Mouse (Mus musculus) adipocyte (in vitro differentiated cells): ENCODE data around the gene 3100002H09Rik.

Source experiments
- DNase-seq: peaks from one replicate; pipeline ENCODE4 v3.0.0-alpha.2; 2016; ENCODE audit warnings: low spot score

The 3100002H09Rik gene

DNA sequence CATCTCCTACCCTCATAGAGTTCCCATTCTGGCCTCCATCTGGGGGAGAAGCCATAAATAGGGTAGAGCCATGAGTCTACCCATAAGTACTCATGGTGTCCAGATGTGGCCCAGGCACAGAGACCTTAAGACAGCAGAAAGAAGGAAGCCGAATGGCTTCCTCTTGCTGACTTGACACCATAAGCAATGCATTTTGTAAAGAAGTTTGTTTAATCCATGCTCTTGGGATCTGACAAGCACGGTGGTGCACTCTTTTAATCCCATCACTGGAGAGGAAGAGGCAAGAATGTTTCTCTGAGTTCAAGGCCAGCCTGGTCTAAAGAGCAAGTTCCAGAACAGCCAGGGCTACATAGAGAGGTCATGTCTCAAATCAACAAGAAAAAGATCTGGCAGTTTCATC is at the start of gene 3100002H09Rik:
TSS of gene 3100002H09Rik (minus strand) at position 101 of the 400 bp plus-strand sequence.
- no peak for DNase-seq

DNA sequence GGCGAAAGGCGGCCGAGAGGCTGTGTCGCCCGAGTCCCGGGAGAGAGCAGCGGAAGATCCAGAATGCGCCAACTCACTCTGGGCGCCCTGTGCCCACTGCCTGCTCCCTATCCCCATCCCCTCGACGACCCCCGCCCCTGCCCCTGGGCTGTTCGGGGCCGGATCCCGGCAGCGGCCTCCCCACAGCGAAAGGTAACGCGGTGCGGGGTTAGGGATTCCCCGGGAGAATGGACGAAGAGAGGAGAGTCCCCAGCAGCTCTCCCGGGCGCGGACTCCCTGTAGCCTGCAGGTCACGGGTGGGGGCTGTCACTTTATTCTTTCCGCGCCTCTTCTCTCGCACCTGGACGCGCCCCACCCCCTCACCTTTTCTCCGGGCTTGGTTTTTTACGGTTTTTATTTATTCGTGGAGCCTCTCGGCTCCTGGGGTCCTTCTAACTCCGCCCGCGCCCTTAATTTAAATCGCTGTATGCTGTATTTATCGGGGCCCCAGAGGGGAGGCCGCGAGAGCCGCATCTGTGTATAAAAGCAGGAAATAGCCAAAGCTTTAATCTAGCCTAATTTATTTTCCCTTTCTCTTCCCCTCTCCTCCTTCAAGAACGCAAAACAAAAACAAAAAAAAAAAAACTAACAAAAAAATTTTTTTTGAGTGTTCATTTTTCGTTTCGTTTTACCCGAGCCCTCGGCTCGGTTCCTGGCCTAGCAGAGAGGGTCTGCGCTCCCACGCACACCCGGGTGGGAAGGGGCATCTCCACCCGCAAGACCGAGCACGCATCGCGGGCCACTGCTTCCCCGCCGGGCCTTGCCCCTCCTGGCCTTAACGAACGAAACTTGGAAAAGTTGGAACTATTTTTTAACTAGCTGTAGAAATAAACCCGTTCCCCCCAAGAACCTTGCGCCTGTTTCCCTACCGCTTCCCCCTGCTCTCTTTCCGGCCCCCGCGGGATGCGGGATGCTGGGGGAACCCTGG is 48.9 kb upstream of the 3100002H09Rik start:
- no peak for DNase-seq

DNA sequence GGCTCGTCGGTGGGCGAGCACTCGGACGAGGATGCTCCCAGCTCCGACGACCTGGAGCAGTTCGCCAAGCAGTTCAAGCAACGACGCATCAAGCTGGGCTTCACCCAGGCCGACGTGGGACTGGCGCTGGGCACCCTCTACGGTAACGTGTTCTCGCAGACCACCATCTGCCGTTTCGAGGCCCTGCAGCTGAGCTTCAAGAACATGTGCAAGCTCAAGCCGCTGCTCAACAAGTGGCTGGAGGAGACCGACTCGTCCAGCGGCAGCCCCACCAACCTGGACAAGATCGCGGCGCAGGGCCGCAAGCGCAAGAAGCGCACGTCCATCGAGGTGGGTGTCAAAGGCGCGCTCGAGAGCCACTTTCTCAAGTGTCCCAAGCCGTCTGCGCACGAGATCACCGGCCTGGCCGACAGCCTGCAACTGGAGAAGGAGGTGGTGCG is 47.8 kb upstream of the 3100002H09Rik start:
- DNase-seq, result no peak

DNA sequence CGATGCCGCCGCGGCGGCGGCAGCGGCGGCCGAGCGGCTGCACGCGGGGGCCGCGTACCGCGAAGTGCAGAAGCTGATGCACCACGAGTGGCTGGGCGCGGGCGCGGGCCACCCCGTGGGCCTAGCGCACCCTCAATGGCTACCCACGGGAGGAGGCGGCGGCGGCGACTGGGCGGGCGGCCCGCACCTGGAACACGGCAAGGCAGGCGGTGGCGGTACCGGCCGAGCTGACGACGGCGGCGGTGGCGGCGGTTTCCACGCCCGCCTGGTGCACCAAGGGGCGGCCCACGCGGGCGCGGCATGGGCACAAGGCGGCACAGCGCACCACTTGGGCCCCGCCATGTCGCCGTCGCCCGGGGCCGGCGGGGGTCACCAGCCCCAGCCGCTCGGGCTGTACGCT is 47.2 kb upstream of the 3100002H09Rik start:
- DNase-seq, result no peak

DNA sequence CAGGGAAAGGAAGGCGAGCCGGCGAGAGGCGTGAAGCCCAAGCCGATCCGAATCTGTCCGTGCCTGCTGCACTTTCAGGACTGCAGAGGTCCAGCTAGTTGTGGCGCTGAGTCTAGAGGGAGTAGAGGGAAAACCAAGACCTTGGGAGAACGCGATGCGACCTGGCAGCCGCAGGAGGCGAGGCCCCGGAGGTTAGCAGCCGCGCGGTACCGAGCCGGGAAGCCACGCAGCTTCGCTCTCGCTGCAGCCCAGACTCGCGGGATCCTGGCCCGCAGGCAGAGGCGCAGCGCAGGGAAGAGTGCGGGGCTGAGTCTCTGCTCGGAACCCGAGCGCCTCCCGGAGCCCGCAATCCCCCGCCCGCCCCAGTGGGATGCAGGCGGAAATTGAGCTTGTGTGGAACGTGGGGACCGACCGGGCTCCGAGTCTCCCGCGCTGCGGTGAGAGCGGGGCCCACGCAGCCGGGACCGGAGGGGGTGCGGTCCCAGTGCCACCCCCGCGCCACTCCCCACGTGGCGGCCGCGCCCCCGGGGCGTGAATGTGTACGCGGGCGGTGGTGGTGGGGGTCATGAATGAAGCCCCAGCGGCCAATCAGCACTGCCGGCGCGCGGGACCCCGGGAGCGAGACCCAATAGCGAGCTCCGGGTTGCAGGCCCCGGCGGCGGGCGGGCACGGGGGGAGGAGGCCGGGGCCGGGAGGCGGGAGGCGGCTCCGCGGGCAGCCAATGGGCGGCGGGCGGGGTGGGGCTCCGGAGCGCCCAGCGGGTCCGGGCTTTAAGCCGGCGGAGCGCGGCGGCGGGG is 46.4 kb upstream of the 3100002H09Rik start:
- DNase-seq, result no peak

DNA sequence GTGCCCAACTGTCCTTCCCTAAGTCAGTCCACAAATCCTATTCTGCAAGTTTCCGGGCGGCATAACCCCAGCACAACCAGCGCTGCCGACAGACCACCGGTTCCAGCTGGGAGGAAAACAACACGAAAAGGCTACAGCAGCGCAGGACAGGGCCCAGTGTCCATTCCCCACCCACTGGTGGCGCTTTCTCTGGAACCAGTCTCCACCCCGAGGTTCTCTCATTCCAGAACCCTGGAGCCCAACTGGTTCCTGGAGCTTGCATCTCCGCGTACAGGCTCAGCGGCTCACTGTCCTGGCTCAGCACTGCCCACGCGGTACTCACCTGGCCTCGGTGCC is 45.9 kb upstream of the 3100002H09Rik start, which contains the start of gene Pou3f1:
TSS of gene Pou3f1 (plus strand) at position 290 of the 336 bp plus-strand sequence.
- DNase-seq, result no peak

DNA sequence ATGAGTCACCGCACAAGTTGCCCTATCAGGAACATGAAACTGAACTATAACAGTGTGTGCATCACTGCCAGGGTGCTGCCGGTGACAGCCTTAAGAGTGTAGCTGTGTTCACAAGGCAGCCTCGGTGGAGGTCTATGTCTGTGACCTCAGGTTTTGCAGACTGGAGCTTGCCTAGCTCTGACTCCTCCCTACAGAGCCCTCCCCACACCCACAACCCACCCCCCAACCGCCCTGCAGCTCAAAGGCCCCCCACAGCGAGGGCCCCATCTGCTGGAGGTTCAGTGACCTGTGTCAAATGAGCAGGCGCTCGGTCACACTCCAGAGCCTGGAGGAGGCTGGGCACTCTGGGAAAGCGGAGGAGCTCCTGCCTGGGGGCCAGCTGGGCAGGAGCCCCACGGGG is 42.3 kb upstream of the 3100002H09Rik start:
- DNase-seq, result no peak

DNA sequence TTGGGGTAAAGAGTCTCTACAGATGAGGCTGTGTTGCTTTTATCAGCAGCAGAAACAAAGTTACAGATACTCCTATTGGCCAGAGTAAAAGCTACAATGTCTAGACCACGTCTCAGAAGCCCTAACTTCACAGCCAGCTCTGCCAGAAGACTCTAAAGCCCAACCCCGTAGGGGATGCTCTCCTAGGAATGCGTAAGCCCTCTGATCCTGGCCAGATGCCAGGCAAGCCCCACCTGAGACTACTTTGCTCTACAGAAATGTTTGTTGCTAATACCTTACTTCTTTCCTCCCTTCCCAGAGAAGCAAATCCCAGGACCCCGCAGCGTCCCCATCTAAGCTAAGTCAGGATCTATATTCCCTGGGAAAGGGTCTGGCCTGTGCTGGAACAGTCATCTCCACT is 37.3 kb upstream of the 3100002H09Rik start:
- DNase-seq, result no peak

DNA sequence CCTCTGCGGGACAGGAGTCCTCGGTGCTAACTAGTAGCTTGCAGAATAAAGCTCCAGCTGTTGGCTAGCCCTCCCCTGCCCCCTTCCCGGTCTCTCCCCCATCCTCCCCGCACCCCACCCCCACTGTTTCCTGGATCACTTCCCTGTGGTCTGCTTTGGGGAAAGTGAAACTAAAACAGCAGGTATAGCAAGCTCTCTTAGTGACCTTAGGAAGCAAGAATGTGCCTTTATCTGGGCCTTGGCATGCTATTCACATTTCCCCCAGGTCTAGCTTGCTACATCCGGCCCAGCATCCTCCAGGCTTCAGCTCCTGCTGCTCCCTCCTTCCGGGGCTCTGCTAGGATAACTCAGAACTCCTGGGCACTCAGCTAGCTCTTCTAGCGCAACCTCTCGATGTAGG is 36.0 kb upstream of the 3100002H09Rik start:
- no peak for DNase-seq

DNA sequence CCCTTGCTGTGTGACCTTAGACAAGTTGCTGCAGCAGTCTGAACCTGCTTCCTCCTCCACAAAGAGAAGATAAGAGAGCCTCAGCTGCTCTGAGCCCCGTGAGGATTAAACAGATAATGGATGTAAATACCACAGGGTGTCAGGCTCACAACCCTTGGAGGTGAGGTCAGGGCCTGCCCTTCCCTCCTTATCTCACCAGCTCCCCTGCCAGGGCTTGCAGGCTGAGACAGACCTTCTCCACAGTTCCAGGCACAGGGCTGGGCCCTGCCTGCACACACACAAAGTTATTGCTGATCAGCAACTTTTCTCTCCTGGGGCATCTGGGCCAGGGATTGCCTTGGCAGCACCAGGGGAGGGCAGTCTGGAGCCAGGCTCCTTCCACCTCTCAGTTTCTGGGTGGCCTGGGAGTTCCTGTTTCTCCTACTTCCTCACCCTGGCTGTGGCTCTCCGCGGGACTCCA is 34.4 kb upstream of the 3100002H09Rik start:
- DNase-seq, result peak; percentile 16

DNA sequence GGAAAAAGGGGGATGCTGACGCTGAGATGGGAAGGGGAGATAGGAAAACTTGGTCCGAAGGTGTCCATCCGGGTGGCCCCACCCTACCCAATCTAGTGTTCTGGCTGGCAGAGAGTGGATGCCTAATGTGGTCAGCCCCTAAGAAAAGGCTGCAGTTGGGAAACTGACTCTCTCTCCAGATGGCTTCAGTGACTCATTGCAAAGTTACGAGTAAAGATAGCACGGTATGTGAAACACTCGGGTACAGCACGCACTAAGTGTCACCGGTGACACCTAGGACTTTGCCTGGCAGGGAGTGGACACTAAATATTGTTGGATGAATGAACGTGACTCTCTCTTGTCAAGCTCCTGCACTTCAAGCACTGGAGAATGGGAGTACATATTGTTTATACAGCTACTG is 33.3 kb upstream of the 3100002H09Rik start:
- DNase-seq, result no peak

DNA sequence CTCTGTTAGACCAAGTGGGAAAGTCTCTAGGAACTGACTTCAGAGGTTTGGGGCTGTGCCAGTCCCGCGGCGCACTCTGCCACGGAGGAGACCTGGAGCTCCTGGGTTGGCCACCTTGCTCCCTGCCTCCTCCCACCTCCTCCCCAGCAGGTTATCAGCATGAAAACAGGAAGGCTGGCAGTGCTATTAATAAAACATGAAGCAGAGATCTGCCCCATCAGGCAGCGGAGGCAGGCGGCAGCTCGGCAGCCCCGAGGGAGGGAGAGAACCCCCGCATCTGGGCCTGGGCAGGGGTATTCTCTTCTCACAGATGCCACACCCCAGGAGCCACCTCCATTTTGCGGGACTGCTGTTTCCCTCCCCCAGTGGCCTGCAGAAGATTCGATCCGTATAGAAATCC is 29.1 kb upstream of the 3100002H09Rik start:
- DNase-seq, result no peak

DNA sequence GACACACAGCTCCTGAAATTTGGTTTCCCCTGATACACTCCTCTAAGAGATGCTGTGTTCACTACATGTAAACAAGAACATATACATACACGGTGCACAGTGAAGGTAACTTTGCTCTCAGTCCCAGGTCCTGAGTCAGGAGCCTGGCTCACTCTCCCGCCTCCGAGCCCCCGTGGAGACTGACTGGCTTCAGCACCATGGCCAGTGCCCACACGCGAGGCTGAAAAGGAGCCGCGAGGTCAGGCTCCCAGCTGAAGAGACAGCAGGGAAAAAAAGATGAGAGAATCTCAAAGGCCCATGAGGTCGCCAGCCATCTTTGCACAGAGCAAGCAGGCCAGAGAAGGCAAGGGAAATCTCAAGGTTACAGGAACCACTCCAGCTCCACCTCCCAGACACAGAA is 22.7 kb upstream of the 3100002H09Rik start:
- DNase-seq, result no peak

DNA sequence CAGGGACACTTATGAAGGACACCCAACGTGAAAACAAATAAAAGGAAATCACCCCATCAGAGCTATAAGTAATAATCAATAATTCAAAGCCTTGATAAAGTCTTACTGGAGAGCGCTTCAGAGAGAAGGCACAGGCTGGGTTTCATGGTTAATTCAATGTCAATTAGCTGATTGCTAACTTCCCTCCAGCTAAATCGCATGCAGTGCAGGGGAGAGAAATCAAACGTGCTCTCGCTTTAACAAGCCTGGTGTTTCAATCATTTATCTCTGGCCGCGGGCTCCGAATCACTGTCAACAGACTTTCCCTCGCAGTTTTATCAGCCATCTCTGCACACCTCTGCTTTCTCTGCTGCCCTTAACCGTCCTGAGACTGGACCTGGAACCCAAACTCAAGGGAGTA is 22.3 kb upstream of the 3100002H09Rik start:
- DNase-seq, result no peak

DNA sequence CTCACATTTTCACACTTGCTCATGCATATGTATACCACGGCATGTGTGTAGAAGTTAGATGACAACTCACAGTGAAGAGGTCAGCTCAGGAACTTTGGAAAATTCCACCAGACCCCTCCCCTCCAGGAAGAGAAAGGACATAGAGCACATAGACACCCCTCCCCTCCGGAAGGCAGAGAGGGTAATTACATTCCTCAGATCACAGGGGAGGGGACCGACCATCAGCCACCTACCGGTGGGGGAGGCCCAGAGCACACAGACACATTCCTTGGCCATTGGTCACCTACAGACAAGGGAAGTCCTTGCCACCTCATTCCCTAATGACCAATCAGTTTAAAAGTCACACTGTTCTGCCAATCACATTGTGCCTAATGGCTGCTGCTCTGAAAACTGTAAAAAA is 20.9 kb upstream of the 3100002H09Rik start:
- DNase-seq, result no peak

DNA sequence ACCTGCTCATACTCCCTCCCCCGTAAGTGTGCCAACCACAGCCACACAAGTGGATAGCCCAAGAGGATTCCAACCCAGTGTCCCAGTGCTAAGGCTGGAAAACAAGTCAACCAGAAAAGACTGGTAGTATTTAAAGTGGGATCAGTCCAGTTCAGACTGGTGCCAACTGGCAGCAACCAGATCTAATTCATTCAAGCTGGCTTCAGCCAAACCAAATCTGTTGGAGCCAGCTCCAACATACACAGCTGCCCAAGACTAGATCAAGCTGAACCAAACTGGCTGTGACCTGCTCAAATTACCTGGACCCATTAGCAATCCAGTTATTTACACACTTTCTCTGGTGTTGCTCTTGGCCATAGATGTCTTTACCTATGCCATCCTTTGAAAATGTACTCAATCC is 16.2 kb upstream of the 3100002H09Rik start:
- peak; percentile 8 for DNase-seq

DNA sequence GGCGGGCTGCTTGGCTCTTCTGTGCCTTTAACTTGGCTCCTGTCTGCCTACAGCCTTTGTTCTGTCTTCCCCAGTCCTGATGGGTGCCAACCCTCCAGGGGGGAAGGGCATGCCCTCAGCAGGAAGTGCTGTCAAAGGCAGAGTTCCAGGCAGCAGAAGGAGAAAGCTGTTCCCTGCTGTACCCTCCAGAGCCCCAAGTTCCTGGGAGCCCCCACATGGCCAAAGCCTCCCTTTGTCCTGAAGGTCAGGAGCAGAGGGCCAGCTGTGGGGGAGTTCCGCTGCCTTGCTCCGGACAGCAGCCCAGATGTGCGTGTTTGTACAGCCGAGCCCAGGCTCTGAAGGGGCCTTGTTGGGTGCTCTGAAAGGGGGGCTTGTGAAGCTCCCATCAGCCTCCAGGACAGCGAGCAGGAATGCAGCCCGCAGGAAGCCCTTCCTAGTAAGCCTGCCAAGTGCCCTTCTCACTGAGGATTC is 13.5 kb upstream of the 3100002H09Rik start:
- no peak for DNase-seq

DNA sequence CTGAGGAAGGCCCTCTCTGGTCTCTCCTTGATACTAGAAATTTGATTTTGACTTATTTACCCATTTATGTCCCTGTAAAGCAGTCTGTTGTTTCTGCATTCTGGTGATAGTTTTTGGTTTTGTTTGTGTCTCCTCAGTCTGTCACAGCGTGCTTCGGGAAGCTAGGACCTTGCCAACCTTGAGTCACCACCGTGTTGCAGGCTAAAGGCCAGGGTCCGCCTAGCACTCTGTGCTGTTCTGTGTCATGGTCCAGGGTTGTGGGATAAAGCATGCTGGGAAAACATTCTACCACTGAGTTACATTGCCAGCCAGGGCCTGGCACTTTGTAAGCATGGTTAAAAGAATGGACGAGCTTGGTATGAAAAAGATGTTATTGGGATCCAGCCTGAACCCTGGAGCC is 12.0 kb upstream of the 3100002H09Rik start:
- DNase-seq, result no peak

DNA sequence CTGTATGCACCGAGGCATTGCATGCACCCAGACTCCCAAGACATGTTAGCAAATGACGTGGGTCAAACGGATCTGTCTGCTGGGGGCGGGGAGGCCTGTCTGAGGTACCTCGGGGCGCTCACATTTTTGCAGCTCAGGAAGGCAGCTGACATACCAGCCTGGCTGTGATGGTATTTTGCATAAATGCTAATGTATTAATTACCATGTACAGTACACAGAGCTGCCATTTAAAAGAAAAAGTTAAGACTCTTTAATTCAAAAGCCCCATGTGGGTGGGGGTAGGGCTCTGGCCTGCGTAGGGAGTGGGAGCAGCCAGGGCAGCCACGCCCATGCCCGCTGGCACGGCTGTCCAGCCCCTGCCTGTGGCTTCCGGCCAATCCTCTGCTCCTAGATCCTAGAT is 10.8 kb upstream of the 3100002H09Rik start:
- no peak for DNase-seq

DNA sequence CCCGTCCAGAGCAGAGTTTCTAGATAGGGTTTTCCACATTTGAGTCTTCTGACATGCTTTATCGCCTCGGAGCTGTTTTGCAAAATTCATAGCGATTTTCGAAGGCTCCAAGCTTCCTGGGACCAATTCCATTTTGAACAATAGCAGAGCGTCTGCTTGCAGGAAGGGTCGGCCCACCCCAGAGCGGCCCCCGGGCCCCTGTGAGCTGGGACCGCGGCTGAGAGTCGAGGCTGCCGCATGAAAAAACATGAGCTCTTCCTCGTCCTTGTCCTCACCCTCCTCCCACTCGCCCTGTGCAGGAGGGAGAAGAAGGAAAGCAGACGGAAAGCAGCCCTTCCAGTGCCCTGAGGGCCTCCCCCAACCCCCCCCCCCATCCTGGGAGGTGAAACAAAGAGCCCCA is 8.0 kb upstream of the 3100002H09Rik start:
- no peak for DNase-seq

DNA sequence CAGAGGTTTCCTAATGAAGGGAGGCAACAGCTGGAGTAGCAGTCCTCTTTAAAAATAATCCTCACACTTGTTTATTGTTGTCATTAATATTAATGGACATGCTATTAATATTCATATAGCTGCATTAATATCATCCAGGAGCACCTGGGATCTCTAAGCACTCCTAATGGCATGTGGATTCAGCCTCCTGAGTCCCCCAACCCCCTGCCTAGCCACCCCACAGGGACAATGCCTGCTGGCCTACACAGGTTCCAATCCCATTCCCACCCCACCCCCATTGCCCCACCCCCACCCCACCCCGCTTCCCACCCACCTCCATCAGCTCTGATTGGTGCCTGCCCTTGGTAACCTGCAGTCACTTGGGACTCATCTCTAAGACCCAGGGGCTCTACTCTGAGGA is 6.0 kb upstream of the 3100002H09Rik start:
- DNase-seq, result no peak

DNA sequence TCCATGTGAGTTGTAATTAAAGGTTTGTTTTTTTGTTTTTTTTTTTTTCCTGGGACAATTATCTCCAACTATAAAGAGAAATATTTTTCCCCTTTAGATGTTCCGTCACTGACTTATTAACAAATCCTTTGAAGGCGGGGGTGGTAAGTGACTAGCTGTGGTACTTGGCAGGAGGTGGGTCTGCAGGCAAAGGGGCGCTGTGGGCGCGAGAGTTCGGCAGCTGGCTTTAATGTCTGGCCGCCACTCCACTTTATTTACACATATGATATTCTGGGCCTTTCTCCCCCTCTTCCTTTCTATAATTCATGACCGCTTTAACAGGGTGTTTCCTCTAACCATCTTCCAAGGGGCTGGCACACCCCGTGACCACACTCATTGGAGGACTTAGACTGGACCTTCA is 5.4 kb upstream of the 3100002H09Rik start:
- DNase-seq, result no peak
